Mouse (Mus musculus): ENCODE results near the gene Pphln1. TPM values are rescaled to one million over a fixed set of nuclear protein-coding genes. Genes with fewer than 3 reads are reported as not detected.

The Pphln1 gene
- polyA plus RNA-seq, 1 experiment from 2014 or later: 52.1 TPM

DNA sequence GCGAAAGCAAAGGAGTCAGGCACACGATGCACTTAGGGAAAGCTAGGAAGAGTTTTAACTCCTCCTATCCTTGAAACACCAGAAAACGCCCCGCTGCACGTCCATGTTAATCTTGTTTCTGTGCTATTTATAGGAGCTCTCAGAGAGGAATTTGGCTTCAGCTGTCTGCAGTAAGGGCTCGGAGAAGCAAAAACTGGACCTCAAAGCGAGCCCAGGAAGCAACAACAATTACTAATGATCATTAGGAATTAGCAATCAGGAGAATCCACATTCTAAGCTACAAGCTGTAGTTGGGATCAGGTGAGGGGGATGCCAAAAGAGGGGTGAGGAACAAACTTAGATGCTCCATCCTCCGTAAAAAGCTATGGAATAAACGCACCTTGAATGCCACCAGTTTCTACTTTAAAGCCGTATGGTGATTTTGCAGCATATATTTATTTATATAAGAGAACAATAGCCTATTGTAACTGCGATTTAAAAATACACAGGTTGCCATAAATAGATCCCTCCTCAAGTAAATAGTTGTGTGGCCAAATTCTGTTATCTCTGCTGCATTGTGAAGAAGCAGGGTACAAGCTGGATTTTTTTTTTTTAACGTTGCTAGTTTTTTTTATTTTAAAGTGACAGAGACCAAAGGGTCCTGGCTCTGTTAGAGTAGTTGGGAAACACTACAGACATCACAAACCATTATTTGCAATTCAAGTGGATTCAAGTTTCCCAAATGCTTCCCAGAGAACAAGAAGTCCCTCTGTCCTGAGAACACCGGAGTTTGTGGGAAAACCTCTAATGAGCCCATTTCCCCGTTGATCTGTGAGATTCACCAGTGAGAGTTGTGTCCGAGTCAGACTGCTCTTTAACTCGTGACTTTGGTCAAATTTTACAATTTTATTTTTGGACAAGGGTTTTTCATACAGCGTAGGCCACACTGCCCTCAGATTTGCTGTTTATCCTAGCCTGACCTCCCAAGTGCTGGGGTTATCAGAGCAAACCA is 122.0 kb downstream of the Pphln1 start:
- peaks cover 66% of the 10 kb centered on the region for H3K4me1 ChIP-seq (replicated peaks)
- no peaks in the 10 kb centered on the region for H3K27me3 ChIP-seq (replicated peaks)
- peak overlapping the region; percentile 96 for H3K27ac ChIP-seq (ENCODE audit: poor library complexity, severe bottlenecking)
- peaks cover 4% of the 10 kb centered on the region; the same call in 1 of the 2 replicates for H3K36me3 ChIP-seq
- peak overlapping the region; percentile 75 for H3K4me2 ChIP-seq
- H3K9me3 ChIP-seq (replicated peaks): no peaks in the 10 kb centered on the region
- 3% methylated on average over 17 of the region's 17 CpGs for WGBS
- peak overlapping the region; percentile 86 for H3K4me3 ChIP-seq
- no peak for ATAC-seq (ENCODE audit: insufficient number of reproducible peaks, low FRiP score)
- peak overlapping the region; percentile 93 for H3K9ac ChIP-seq

DNA sequence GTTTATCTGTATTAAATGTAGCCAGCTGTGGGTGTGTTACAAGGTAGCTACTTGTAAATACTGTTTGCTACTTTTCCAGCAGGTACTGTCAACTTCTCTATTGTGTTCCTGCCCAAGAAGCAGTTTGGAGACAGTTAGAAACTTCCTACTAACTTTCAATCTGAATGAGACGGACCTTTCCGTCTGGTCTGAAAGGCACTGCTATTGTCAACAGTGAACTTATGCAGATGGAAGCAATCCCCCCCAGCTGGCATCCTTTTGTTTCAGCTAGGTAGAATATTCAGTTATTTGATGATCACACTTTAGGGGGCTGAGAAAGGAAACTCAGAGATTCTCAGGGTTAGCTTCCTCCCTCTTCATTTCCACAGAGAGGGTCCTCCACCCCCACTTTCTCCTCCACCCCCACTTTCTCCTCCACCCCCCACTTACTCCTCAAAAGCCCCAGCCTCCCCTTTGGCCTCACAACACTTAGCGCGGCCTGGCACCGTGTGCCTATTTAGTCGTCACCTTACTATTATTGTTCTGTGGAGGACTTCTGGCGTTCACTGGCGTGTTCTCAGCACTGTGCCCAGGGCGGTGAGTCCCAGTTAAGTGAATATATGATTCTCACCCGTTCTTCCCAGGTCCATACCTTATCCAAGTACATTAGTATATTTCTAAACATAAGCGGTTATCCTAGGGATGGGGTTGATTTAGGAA is 123.1 kb downstream of the Pphln1 start:
- Histone ChIP-seq H3K9me3 (replicated peaks) (no peaks in the 10 kb centered on the region), H3K36me3 (no peaks in the 10 kb centered on the region), H3K27me3 (replicated peaks) (no peaks in the 10 kb centered on the region), H3K4me3 (no peak overlapping the region), H3K4me2 (peak overlapping the region; percentile 75), H3K4me1 (replicated peaks) (peaks cover 65% of the 10 kb centered on the region), H3K9ac (peak overlapping the region; percentile 42), H3K27ac (ENCODE audit: poor library complexity, severe bottlenecking) (peak overlapping the region; percentile 96)
- no peak for ATAC-seq (ENCODE audit: insufficient number of reproducible peaks, low FRiP score)
- WGBS: 16% methylated on average over 11 of the region's 11 CpGs

- H3K4me1 ChIP-seq (replicated peaks): peaks cover 64% of the 10 kb centered on the region
- H3K27ac ChIP-seq (ENCODE audit: poor library complexity, severe bottlenecking): peak overlapping the region; percentile 96
- WGBS: 13% methylated on average over 3 of the region's 3 CpGs
- H3K9me3 ChIP-seq (replicated peaks): no peaks in the 10 kb centered on the region
- H3K4me3 ChIP-seq: no peak overlapping the region
- no peaks in the 10 kb centered on the region for H3K36me3 ChIP-seq
- H3K27me3 ChIP-seq (replicated peaks): no peaks in the 10 kb centered on the region
- ATAC-seq (ENCODE audit: insufficient number of reproducible peaks, low FRiP score): no peak
- peak overlapping the region; percentile 75 for H3K4me2 ChIP-seq
- H3K9ac ChIP-seq: peak overlapping the region; percentile 42
These were observed 123.6 kb downstream of the Pphln1 start for GRCm38 (mm10) chr15:93521787-93522180.

DNA sequence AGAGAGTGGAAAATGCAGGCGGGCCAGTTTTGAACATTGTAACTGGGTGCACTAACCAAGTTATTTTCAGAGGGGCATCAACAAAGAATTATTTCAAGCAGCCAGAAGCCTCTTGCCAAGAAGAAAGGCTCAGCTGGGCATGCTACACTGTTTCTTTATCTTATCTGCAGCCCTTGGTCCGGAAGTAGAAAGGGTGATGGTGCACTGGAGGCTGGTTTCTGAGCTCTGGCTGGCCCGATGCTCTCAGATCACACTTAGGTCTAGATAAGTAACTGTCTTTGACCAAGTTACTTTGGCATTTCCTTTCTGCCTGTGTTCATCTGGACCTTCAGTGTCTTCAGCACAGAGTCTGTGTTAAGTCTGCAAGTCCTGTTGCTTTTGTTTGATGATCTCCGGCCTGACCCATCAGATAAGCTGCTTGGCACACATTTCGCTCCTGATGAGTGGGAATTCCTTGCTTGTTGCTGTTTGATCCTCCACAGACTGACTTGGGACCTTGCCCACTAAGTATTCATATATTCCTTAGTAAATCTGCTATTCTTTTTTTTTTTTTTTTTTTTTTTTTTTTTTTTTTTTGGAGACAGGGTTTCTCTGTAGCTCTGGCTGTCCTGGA is 127.3 kb downstream of the Pphln1 start:
- Histone ChIP-seq H3K4me1 (replicated peaks) (peaks cover 88% of the 10 kb centered on the region), H3K27ac (ENCODE audit: poor library complexity, severe bottlenecking) (peak overlapping the region; percentile 82), H3K4me2 (no peak overlapping the region), H3K9ac (no peak overlapping the region), H3K9me3 (replicated peaks) (no peaks in the 10 kb centered on the region), H3K36me3 (no peaks in the 10 kb centered on the region), H3K27me3 (replicated peaks) (no peaks in the 10 kb centered on the region), H3K4me3 (no peak overlapping the region)
- ATAC-seq (ENCODE audit: insufficient number of reproducible peaks, low FRiP score): no peak
- 18% methylated on average over 5 of the region's 5 CpGs for WGBS

DNA sequence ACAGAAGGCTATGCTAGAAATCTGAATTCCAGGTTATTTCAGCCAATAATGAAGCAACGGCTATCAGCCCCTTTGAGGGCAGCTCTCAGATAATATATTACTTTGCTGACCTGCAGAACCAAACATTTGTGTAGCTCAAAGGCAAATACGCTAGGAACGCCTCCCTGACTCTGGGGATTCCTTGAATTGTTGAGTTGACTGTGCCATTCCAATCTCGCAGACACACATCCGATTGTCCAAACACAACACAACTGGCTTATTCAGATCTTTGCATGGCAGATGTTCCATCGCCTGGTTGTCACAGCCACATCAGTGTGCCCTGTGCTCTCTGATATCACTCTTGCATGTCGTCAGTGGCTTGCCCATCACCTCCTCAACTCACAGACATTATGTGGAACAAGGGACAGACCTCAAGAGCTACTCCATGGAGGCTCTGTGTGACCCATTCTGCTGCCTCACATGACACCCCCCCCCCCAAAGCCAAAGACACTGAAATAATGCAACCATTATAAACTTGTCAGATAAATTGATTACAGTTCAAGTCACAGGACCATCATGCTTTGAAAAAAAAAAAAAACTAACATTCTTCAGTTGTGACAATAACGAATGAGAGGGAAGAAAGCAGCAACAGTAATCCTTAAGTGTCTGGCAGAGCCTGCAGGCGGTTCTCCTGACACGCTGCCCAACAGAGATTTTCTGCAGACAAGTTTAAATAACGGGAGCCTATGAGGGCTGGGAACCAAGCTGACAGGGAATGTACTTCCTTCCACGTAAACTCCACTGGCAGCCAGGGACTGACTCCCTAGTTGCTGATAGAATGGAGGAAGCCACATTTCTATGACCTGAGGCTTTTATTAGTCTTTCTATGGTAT is 131.9 kb downstream of the Pphln1 start:
- 27% methylated on average over 12 of the region's 12 CpGs for WGBS
- H3K4me3 ChIP-seq: no peak overlapping the region
- H3K4me1 ChIP-seq (replicated peaks): peaks cover 74% of the 10 kb centered on the region
- H3K27ac ChIP-seq (ENCODE audit: poor library complexity, severe bottlenecking): peak overlapping the region; percentile 53
- ATAC-seq (ENCODE audit: insufficient number of reproducible peaks, low FRiP score): no peak
- H3K4me2 ChIP-seq: no peak overlapping the region
- H3K36me3 ChIP-seq: no peaks in the 10 kb centered on the region
- H3K27me3 ChIP-seq (replicated peaks): no peaks in the 10 kb centered on the region
- H3K9ac ChIP-seq: no peak overlapping the region
- H3K9me3 ChIP-seq (replicated peaks): no peaks in the 10 kb centered on the region

DNA sequence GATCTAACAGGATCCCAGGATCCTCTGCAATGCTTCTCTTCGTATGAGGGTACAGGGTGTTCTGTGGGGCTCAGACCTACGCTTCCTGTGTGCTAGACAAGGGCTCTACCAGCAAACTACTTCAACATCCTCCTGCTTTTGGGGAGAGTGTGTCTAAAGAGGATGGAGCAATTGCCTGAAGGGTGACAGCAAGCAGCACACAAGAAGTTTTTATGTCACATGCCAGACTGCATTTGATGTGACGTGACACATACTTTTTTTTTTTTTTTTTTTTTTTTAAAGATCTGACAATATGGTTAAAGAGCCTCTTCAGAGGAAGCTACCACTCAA is 132.5 kb downstream of the Pphln1 start:
- no peak for ATAC-seq (ENCODE audit: insufficient number of reproducible peaks, low FRiP score)
- Histone ChIP-seq H3K27me3 (replicated peaks) (no peaks in the 10 kb centered on the region), H3K27ac (ENCODE audit: poor library complexity, severe bottlenecking) (peak overlapping the region; percentile 53), H3K36me3 (no peaks in the 10 kb centered on the region), H3K4me2 (no peak overlapping the region), H3K4me1 (replicated peaks) (peaks cover 68% of the 10 kb centered on the region), H3K9me3 (replicated peaks) (no peaks in the 10 kb centered on the region), H3K4me3 (no peak overlapping the region), H3K9ac (no peak overlapping the region)
- WGBS: 55% methylated on average over 3 of the region's 3 CpGs

DNA sequence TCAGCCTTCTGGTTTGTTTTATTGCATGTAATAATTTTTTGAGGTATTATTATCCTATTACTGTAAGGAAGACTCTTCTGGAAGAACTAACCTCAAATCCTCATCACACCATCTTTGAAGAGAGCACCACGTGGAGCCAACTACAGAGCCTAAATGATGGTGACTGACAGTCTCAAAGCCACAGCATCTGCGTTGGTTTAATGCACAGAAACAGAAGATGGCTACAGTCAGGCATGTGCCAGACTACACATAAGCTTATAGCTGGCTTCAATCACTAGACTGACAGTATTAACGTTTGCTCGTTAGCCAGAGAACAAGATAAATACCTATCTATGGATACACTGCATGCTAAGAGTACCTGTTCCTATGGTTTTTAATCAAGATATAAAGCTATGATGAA is 138.0 kb downstream of the Pphln1 start:
- WGBS: 68% methylated on average over 4 of the region's 4 CpGs
- ATAC-seq (ENCODE audit: insufficient number of reproducible peaks, low FRiP score): no peak
- Histone ChIP-seq H3K27me3 (replicated peaks) (no peaks in the 10 kb centered on the region), H3K4me3 (no peak overlapping the region), H3K9ac (no peak overlapping the region), H3K4me1 (replicated peaks) (peaks cover 64% of the 10 kb centered on the region), H3K4me2 (no peak overlapping the region), H3K36me3 (no peaks in the 10 kb centered on the region), H3K9me3 (replicated peaks) (no peaks in the 10 kb centered on the region), H3K27ac (ENCODE audit: poor library complexity, severe bottlenecking) (no peak overlapping the region)

DNA sequence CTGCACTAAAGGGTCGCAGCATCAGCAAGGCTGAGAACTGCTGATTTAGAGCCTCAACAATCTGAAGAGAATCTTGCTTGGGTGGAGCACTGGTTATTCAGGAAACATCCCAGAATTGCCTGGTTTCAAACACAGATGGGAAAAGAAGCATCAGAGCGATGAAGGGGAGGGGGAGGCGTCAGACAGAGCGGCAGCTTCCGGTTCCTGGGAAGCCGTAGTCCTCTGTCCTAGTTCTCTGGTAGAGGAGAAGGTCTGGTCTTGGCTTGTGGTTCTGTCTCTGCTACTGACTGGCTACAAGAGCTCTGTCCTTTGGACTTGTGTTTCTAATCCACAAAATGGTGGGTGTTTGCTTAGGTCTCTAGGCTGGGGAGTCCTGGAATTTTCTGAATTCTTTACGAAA is 139.6 kb downstream of the Pphln1 start:
- peaks cover 63% of the 10 kb centered on the region for H3K4me1 ChIP-seq (replicated peaks)
- no peak for ATAC-seq (ENCODE audit: insufficient number of reproducible peaks, low FRiP score)
- H3K27me3 ChIP-seq (replicated peaks): no peaks in the 10 kb centered on the region
- H3K36me3 ChIP-seq: no peaks in the 10 kb centered on the region
- H3K9ac ChIP-seq: peak overlapping the region; percentile 24; the same call in 1 of the 2 replicates
- H3K27ac ChIP-seq (ENCODE audit: poor library complexity, severe bottlenecking): peak overlapping the region; percentile 87
- 58% methylated on average over 7 of the region's 7 CpGs for WGBS
- H3K4me2 ChIP-seq: no peak overlapping the region
- no peak overlapping the region for H3K4me3 ChIP-seq
- no peaks in the 10 kb centered on the region for H3K9me3 ChIP-seq (replicated peaks)

DNA sequence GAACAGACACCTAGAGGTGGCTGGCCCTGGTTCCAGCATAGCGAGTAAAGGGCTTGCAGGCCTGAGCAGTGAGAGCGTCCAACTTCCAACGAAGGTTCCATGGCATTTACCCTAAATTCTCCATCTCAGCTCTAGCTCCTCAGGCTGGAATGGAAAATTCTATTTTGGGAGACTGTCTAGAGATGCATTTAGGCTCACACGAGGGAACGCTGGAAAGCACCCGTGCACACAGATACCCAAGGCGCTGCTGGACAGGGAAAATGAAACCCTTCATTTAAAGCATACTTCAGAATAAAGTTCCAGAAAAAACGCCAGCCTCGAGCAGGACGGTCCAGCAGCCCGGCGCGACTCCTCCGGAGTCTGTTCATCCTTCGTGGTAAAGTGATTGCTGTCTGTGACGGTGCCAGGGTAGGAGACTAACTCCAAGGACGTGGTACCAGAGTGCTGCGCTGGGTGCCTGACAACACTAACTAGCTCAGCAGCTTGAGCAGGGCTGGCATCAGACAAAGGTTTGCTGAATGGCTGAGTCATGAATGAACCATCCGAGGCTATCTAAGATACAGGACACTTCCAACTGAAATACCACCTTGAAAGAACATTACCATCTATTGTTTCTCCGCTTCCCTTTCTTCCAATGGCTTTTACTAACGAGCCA is 140.5 kb downstream of the Pphln1 start:
- peak overlapping the region; percentile 24 for H3K9ac ChIP-seq
- 54% methylated on average over 21 of the region's 21 CpGs for WGBS
- peaks cover 60% of the 10 kb centered on the region for H3K4me1 ChIP-seq (replicated peaks)
- no peaks in the 10 kb centered on the region for H3K36me3 ChIP-seq
- H3K9me3 ChIP-seq (replicated peaks): no peaks in the 10 kb centered on the region
- H3K27ac ChIP-seq (ENCODE audit: poor library complexity, severe bottlenecking): peak overlapping the region; percentile 87
- ATAC-seq (ENCODE audit: insufficient number of reproducible peaks, low FRiP score): no peak
- no peaks in the 10 kb centered on the region for H3K27me3 ChIP-seq (replicated peaks)
- no peak overlapping the region for H3K4me3 ChIP-seq
- H3K4me2 ChIP-seq: peak overlapping the region; percentile 46

DNA sequence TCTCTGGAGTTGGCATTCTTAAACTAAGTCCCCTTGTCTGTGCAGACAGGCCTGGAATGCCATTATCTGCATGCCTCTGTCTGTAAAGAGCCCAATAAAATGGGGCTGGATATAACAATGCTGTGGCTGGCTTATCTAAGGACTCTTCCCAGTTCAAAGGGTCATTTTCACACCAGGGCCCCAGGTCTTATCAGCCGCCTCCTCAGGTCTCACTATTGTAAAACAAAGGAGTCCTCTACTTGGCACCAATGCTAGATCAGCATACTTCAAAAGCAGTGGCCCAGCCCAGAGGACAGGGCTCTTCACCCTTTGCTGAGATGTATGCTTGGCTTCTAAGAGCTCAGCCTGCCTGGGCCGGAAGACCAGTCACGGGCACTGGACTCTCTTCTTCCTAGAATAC is 141.3 kb downstream of the Pphln1 start:
- ATAC-seq (ENCODE audit: insufficient number of reproducible peaks, low FRiP score): peak; percentile 77
- Histone ChIP-seq H3K9ac (no peak overlapping the region), H3K4me3 (no peak overlapping the region), H3K36me3 (no peaks in the 10 kb centered on the region), H3K27ac (ENCODE audit: poor library complexity, severe bottlenecking) (peak overlapping the region; percentile 75), H3K27me3 (replicated peaks) (no peaks in the 10 kb centered on the region), H3K4me2 (peak overlapping the region; percentile 45), H3K4me1 (replicated peaks) (peaks cover 59% of the 10 kb centered on the region), H3K9me3 (replicated peaks) (no peaks in the 10 kb centered on the region)
- WGBS: 7% methylated on average over 3 of the region's 3 CpGs

Data from heart, embryonic 12.5 days (tissue).